Mouse (Mus musculus): ENCODE measurements around the gene Cant1.

The Cant1 gene

GRCm38 (mm10) chr11:118430291-118430885, 11.5 kb upstream of the Cant1 start:
- DNase-seq (ENCODE audit: low spot score in 2 of 2), result no peak

DNA sequence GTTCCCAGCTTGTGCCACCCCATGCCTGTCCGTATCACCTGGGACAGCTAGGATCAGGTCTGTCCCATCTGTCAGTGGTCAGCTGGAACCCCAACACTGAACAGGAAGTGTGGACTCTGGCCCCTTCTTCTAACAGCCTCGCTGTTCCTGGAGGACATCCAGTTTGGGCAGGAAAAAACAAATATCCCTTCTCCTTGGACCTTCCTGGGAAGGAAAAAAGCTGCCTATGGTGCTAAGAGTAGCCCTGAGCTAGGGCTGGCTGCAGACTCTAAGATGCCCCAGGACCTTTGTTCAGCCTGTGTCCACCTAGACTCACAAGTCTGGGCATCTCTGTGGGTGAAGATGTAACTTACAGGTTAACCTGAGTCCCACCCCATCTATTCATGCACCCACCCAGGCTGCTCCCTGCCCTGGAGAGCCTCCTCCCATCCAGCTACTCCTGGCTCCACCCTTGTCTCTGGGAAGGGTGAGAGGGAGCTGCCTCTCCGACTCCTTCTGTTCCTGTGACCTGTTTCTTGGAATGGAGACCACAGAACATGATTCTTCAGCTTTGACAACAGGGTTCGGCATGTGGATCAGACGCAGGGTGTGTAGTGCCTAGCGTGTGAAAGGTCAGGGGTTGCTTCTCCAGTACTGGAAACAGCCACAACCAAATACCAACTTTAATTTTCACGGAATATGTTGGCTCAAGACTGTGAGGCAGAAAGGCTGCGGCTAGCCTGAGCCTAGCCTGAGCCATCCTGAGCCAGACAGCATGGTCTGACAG, 10.2 kb upstream of the Cant1 start:
- DNase-seq (ENCODE audit: low spot score in 2 of 2), result no peak

- DNase-seq (ENCODE audit: low spot score in 2 of 2), result no peak
Observed at GRCm38 (mm10) chr11:118428460-118428868, 9.6 kb upstream of the Cant1 start.

DNA sequence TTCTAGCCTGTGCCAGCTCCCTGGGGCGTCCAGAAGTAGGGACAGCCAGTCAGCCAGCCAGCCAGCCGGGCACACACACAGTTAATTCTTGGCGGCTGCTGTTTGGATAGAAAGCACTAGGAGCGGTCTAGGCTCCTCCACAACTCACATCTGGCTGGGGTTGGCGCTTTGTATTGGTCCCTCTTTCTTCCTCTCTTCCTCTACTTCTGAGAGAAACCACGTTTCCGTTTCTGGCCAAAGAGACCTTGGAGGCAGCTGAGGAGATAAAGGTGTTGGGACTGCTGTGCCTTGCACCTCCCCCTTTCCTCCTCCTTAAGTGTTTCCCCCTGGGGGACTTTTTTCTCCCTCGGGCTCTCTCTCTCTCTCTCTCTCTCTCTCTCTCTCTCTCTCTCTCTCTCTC, 9.1 kb upstream of the Cant1 start, which contains the start of gene C1qtnf1:
Gene C1qtnf1 (plus strand): TSS at position 218 of the 400 bp plus-strand sequence.
- DNase-seq (ENCODE audit: low spot score in 2 of 2), result no peak

- no peak for DNase-seq (ENCODE audit: low spot score in 2 of 2)
Observed at GRCm38 (mm10) chr11:118427266-118427779, 8.4 kb upstream of the Cant1 start.

DNA sequence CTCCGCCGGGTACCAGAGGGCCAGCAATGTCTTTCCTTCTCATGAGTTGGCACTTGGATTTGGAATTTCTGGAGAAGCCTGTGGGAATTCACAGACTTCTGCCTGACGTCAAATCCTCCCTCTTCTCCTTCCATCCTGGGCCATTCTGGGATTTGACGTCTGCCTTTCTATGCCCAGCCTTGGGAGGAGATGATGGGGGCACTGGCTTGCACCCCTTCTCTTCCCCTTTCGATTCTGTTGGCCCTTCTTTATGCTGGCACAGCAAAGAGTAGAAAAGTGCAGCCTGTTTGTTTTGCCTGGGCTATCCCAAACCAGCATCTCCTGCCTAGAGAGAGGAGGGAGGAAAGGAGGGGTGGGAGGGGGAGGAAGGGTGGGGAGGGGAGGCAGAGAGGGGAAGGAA, 7.9 kb upstream of the Cant1 start:
- no peak for DNase-seq (ENCODE audit: low spot score in 2 of 2)

DNA sequence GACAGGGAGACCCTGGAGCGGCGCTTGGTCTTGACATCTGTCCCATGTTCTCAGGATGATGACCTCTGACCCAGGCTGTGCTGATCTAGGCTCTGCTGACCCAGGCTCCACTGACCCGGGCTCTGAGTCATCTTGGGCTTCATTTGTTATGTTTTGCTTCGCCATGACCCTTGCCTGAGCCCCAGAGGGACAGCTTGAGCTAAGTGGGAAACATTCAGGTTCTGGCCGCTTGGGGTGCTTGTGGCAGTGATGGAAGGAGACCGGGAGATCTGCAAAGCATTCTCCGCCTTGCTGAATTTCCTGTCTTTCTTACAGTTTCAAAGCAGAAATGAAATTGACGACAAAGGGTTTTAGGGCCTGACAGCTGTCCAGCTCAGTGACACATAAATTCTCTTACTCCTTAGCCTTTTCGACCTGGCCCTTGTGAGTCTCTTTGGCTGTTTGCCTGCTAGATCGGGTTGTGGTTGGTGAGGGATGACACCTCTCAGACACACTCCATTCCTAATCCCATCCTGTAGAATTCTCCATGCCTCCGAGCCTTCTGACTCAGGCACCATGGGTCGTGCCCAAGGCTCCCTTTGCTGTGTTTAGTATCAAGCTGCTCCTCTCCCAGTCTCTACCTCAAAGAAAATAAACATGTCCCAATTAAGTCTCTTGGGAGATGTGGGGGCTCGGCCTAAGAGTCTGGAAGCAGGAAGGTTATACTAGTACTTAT, 5.9 kb upstream of the Cant1 start:
- DNase-seq (ENCODE audit: low spot score in 2 of 2), result no peak

DNA sequence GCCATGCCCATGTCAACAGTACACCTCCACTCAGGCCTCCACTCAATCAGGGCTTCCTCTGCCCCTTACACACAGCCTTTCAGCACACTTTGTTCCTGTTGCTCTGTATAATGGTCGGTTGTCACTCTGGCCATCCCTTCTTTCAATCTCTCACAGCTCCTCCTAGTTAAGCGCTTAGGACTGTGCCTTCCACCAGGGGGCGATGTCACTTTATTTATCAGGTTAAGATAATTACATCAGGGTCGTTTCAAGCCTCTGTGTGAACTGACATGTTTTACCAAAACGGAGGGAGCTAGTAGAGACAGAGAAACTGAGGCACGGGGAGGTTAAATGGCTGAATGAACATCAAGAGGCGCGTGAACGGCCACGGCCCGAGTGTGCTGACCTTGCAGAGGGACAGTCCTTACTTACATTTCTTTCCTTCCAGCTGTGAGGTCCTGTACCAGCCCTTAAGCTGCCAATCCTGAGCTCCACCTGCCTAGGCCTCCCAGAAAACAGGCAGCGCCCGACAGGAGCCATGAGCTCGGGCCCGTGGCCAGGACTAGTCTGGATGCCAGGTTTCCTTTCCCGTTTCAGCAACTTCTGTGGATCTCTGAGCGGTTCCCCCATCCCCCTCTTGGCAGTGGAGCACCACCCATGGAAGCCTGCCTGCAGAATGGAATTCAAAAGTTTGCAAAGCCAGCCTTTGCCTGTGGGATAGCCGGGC, 4.5 kb upstream of the Cant1 start:
- peak; percentile 43 to 67 for DNase-seq (ENCODE audit: low spot score in 2 of 2)

GRCm38 (mm10) chr11:118420261-118420660, 1.4 kb upstream of the Cant1 start:
- no peak for DNase-seq (ENCODE audit: low spot score in 2 of 2)

- DNase-seq (ENCODE audit: low spot score in 2 of 2), result no peak
Observed at GRCm38 (mm10) chr11:118418442-118418833, 448 bp downstream of the Cant1 start.

DNA sequence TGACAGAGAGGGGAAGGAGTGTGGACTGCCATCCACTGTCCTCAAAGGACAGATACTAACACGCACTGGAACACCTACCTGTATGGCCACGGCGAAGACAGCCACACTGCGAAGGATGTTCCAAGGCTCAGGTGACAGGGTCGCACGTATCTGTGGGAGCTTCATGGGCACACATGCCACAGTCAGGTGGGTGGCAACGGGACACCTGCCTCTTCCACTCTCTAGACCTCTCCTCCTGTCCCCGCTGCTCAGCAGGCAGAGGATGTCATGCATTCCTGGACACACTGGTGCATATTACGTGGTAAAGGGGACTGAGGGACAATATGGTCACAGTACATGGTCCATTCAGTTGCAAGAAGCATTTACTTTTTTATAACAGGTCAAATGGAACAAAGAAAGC, 1.4 kb downstream of the Cant1 start:
- no peak for DNase-seq (ENCODE audit: low spot score in 2 of 2)

DNA sequence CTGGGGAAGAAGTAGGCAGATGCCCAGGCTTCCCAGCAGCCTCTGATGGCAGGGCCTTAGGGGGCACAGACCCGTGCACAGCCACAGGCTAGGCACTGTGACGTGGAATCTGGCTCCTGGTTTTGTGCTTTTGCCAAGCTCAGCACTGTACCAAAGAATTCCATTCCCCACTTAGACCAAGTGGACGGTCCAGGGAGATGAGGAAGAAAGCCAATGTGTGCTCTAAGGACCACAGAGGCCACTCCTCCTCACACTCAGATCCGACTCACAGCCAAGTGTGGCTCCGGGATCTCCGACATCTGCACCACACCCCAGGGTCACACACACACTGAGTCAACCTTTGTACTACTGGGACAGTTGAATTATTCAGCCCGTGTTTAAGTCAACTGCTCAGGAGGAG, 2.8 kb downstream of the Cant1 start:
- DNase-seq (ENCODE audit: low spot score in 2 of 2), result no peak

GRCm38 (mm10) chr11:118415630-118416029, 3.3 kb downstream of the Cant1 start:
- no peak for DNase-seq (ENCODE audit: low spot score in 2 of 2)

DNA sequence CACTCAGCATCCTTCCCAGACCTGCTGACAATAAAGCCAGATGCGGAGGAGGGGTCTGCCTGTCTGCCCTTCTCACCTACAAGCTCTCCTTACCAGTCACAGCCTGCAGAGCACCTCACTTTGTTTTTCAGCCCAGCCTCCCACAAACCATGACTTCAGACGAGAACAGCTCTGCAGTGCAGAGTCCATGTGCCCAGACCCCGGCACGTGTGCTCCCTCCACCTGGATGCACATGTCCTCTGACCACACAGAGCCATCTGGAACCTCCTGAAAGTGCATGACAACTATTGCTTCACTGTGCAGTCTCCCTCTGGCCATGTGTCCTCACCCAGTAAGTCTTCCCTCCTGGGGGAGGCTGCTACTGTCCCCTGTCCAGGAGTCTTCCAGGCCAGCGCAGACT, 4.6 kb downstream of the Cant1 start:
- DNase-seq (ENCODE audit: low spot score in 2 of 2), result no peak

DNA sequence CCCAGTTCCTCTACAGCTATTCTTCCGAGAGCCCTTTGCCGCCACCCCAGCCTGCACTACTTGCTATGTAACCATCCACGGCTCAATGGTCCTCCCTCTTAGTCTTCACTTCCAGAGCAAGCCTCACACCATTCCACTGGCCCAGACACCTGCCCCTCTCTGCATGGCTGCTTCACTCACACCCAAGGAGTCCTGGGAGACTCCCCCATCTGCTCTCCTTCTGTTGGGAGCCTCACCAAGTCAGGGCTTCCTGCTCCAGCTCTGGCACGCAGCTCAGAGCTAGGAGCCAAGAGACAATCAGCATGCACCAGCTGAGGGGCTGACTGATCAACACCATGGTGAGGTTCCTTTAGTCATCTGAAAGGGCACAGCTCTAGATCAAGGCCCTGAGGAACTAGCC, 5.8 kb downstream of the Cant1 start:
- no peak for DNase-seq (ENCODE audit: low spot score in 2 of 2)

DNA sequence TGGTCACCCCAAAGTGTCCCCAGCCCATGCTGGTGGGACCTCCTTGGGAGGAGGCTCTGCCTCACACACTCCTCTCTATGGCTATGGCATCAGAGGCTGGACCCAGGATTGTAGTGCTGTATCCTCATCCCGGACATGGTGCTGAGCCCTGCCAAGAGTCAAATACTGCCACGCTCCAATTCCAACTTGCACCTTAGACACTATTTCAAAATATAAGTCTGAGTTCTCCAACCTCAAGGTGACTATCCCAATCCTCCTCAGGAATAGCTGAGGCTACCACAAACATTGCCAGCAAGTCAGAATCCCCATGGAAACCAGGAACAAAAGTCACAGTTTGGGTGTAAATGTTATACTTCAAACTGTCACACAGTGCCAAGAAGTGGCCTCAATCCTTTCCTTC, 6.3 kb downstream of the Cant1 start:
- DNase-seq (ENCODE audit: low spot score in 2 of 2), result no peak

DNA sequence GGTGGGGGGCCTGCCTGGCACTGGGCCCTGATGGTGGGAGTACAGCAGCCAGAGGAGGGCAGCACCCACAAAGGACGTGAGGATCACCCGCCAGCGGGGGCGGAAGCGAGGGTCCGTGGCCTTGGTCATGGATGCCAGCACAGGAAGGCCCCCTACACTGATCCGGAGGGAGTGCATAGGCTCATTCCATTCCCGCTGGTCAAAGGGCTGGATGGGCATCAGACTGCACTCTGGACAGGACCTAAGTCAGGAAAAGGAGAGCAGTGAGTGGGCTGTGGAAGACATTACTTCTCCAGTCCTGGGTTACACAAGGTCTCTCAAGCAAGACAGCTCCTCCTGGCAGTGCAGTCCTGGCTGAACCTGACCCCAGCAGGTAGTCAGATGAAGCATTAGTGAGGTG, 7.6 kb downstream of the Cant1 start:
- DNase-seq (ENCODE audit: low spot score in 2 of 2), result no peak

DNA sequence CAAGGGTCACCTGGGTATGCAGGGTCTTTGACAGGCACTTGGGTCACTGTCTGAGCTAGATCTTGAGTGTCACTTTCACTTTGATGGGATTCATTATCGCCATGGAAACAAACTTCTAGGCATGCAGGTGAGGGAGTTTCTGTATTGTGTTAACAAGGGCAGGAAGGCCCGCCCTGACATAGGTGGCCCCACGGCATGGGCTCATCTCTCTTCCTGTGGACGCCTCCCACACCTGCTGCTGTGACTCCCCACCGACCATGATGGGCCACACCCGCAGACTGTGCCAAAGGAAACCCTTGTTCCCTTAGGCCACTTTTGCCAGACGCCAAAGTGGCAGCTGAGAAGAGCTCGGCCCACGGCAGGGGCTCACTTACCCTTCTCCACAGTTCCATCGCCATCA, 8.4 kb downstream of the Cant1 start:
- no peak for DNase-seq (ENCODE audit: low spot score in 2 of 2)

DNA sequence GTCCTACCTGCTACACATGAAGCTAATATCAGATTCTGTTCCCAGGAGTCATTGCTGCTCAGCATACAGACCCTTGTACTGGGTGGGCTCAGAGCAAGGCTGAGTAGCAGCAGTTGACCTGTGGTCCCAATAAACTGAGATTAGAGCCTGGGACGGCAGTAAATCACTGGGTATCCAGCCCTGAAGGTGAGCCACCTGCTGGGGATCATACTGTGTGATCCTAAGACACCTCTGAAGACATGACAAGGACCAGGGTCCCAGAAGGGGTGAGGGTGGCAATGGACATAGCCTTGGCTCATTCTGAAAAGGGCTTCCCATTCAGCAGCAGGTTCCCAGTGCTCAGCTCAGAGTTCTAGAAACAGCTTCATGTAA, 8.8 kb downstream of the Cant1 start:
- no peak for DNase-seq (ENCODE audit: low spot score in 2 of 2)

DNA sequence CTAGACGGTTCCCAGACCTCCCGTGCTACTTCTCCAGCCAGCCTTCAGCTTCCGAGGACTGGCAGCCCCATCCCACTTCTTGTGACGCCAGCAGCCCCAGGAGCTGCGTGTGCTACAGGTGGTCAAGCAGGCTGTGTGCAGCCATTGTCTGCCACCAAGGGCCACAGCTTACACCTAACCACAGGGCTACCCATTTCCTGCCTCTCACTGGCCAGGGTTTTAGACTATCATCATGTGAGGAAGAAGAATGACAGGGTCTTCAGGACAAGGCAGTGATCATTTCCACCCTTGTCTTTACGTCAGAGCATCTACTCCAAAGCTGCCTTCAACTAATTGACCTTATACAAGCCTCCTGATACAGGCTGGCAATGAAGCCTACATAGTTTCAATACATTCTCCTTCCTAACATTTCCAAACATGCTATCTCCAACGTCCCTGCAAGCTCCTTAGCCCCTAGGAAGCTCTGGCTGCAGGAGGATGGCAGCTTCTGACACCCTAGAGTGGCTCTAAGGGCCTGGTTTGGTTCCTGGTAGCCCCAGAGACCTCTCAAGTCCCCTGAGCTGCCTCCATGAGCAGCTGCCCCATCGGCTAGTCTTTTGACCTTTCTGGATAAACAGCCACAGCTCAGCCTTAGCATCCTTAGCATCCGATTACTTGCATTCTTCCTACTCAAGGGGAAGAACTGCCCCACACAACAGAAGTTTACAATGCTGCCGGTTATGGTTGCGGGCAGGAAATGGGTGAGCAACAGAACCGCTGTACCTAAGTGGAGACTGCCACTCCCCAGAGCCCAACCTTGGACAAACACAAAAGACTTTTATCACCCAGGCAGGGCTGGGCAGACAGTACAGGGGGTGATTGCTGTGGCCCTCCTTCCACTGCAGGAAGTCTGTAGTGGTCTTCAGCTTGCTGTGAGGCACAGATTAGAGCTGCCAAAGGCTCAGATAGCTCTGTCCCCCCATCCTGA, 9.5 kb downstream of the Cant1 start:
- no peak for DNase-seq (ENCODE audit: low spot score in 2 of 2)
